Mouse (Mus musculus) heart, adult 10 weeks (tissue): ENCODE results near the gene Tmem30a. TPM values are rescaled to one million over a fixed set of nuclear protein-coding genes. Genes with fewer than 3 reads are reported as not detected.

Experiments used
- polyA plus RNA-seq: library from polyadenylated mRNA; stranded (reverse); fragments of 350-450 nt; fragmentation: Illumina TruSeq; extraction: RNeasy Lipid Tissue Mini Kit (QIAGEN cat#74804); gene quantifications from one replicate; pipeline ENCODE4 v1.2.3, GENCODE M21; 2014; ENCODE audit warnings: low read depth, low replicate concordance

Tmem30a gene
- polyA plus RNA-seq, result 72.1 TPM

GRCm38 (mm10) chr9:79792841-79793835 is at the start of gene Tmem30a:
Gene Tmem30a, minus strand, starts transcription at chr9:79793507.

GRCm38 (mm10) chr9:79759385-79760005 is 33.8 kb downstream of the Tmem30a start, which contains the start of gene Cox7a2:
Gene Cox7a2, minus strand, starts transcription at chr9:79759878.

Other genes starting within 250 kb of the Tmem30a start
- gene Col12a1, start 74.7 kb downstream of the Tmem30a start, polyA plus RNA-seq, result 1.7 TPM
- gene Cox7a2, start 33.6 kb downstream of the Tmem30a start, polyA plus RNA-seq, result 1,127 TPM
- gene Filip1, start 219.3 kb upstream of the Tmem30a start, polyA plus RNA-seq, result 42.0 TPM